Mouse (Mus musculus): Measurements from ENCODE around the gene Upp1.
"Not testable (repeated sequence)": the region's sequence is repeated elsewhere in the genome, so short reads cannot be mapped to it uniquely, and the experiment has no call there.

The Upp1 gene

GRCm38 (mm10) chr11:9118050-9118420, at the start of gene Upp1:
Gene Upp1, plus strand, starts transcription at chr11:9118103.
- DNase-seq (ENCODE audit: low spot score in 2 of 2) = no peak

GRCm38 (mm10) chr11:9076444-9076843, 41.5 kb upstream of the Upp1 start:
- DNase-seq (ENCODE audit: low spot score in 2 of 2) = no peak

DNA sequence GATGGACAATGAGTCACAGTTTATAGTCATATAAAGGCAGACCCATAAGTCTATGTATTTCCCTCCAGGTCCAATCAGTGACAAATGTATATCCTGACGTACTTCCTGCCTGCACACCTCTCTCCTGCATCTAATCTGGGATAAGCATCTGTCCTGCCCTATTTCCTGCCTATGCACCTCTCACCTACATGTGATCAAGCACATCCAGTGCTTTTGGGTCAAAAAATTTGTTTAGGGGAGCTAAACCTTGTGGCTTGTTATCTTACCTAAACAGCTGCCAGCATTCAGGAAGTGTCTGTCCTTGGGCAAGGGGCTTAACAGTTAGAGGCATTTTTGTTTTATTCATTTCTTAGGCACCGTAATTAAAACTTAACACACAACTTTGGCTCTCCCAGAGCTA, 4.7 kb upstream of the Upp1 start:
- DNase-seq (ENCODE audit: low spot score in 2 of 2) = no peak

DNA sequence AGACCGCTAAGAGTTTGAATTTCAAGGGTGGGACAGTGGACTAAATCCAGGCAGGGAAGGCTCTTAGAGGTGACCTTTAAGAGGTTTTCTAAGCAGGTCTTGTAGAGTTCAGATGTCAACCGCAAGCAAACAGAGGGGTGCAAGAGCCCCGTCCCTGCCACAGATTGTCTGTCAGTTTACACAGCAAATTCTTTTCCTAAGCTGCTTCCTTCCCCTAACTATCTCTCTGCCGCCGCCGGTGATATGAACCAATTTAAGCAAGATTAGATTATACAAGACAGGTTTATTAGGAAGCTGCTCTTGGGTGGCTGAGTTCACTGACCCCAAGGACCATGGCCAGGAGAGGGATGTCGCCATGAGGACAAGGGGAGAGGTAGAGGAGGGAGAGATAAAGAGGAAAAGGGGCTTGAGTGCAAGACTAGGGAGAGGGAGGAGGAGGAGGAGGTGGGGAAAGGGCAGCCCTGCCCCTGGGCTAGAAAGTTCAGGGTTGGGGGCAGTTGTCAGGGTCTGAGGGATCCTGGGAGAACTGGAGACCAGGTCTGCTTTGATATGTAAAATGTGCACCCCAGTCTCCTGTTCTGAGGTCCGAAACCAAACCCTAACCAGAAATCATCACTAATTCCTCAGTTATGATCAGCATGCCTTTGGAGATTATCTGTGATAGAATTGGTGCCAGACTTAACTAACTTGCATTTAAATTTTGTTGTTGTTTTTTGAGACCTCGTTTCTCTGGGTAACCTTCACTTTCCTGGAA, 2.4 kb upstream of the Upp1 start:
- DNase-seq (ENCODE audit: low spot score in 2 of 2) = no peak

- DNase-seq (ENCODE audit: low spot score in 2 of 2) = no peak
Measured at GRCm38 (mm10) chr11:9116121-9116520, 1.8 kb upstream of the Upp1 start.

- no peak for DNase-seq (ENCODE audit: low spot score in 2 of 2)
Measured at GRCm38 (mm10) chr11:9116916-9117315, 987 bp upstream of the Upp1 start.

GRCm38 (mm10) chr11:9117358-9118049, 399 bp upstream of the Upp1 start:
- no peak for DNase-seq (ENCODE audit: low spot score in 2 of 2)

DNA sequence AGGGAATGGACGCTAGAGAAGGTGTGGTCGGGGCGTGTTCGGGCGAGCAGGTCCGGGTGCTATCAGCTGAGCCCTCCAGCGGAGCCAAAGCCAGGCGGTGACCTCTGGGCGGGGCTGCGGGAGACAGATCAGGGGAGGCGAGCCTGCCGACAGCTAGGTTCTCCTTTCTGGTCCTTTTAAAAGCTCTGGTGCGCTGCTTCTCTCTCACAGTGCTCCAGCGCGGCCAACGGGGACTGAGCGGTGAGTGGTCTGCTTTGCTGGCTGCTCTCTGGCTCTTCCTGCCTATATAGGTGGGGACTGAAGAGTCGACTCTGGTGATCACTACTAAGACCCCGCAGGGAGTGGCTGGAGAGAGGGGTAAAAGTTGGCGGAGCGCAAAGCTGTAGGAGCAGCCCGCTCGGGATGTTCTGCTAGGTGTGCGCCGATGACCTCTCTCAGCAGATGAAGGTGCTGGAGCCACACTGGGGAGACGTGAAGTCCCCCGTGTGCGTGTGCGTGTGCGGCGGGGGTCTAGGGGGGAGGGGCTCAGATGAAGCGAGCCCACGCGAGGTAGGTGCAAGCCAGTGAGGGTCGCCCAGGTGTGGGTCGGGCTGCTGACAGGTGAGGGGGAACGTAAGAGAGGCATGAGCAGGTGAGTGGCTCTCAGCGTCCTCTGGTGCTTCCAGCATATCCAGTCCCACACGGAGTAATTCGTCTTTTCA, 668 bp downstream of the Upp1 start:
- peak in 1 of 2 experiments; percentile 3 for DNase-seq (ENCODE audit: low spot score in 2 of 2)

DNA sequence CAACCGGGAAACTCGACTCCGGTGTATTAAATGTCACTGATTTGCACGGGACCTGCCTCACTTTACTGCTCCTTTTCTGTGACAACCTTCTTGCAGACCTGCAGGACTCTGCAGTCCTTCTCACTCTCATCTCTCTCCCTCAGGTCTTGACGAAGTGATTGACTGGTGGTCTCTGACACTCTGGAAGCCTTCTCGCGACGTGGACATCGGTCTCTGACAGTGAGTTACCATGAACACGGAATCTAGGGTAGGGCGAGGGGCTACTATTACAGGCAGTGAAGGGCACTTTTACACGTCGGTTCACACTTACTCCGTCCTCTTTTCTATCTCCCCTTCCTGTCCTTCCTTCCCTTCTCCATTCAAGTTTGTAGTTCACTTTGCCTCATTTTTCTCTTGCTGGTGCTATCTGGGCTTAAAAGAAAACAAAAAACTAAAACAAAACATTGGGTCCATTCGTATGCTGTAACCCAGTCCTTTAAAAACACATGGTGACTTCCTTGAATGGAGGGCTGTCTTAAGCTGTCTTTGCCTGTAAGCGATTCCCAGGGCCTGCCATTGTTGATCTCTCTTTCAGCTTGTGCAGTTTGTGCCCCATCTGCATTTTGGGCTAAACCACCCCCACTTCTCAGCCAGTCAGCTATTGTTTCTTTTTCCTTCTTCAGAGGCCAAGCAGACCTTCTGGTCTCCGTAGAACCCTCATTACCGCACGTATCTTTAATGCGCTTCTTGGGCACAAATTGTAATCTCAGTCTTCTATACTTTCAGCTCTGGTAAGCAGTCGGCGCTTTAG, 1.5 kb downstream of the Upp1 start:
- DNase-seq (ENCODE audit: low spot score in 2 of 2) = no peak

GRCm38 (mm10) chr11:9122315-9122714, 4.4 kb downstream of the Upp1 start:
- no peak for DNase-seq (ENCODE audit: low spot score in 2 of 2)

- no peak for DNase-seq (ENCODE audit: low spot score in 2 of 2)
Measured at GRCm38 (mm10) chr11:9126373-9127107, 8.6 kb downstream of the Upp1 start.

- no peak for DNase-seq (ENCODE audit: low spot score in 2 of 2)
Measured at GRCm38 (mm10) chr11:9128110-9128509, 10.2 kb downstream of the Upp1 start.

GRCm38 (mm10) chr11:9129528-9129927, 11.6 kb downstream of the Upp1 start:
- DNase-seq (ENCODE audit: low spot score in 2 of 2) = no peak

GRCm38 (mm10) chr11:9131688-9132087, 13.8 kb downstream of the Upp1 start:
- DNase-seq (ENCODE audit: low spot score in 2 of 2) = no peak

DNA sequence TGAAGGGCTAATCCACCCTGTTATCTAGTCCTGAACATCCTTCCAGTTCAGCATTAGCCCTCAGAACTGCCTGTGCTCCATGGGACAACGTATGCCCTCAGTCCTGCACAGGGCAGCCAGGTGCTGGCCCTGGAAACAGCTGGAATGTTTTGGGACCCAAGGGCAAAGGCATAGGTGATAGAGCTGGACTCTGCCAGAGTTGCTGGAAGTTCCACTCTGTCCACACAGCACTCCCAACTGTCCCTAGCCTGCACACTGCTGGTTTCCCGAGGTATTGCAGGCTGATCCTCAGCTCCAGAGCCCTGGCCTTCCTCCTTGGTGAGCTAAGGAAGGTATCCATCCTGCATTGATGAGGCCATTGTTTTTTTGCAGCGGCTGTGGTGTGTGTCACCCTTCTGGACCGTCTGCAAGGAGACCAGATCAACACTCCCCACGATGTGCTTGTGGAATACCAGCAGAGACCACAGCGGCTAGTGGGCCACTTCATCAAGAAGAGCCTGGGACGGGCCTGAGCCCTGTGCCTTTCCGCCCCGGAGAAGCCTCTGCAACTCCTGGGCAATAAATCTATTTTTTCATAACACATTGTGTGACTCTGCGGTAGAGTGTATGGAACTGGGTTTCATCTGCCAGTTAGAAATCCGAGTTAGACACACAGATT, 17.8 kb downstream of the Upp1 start:
- DNase-seq (ENCODE audit: low spot score in 2 of 2) = no peak

GRCm38 (mm10) chr11:9136471-9136870, 18.6 kb downstream of the Upp1 start:
- peak; percentile 21 to 32 for DNase-seq (ENCODE audit: low spot score in 2 of 2)

DNA sequence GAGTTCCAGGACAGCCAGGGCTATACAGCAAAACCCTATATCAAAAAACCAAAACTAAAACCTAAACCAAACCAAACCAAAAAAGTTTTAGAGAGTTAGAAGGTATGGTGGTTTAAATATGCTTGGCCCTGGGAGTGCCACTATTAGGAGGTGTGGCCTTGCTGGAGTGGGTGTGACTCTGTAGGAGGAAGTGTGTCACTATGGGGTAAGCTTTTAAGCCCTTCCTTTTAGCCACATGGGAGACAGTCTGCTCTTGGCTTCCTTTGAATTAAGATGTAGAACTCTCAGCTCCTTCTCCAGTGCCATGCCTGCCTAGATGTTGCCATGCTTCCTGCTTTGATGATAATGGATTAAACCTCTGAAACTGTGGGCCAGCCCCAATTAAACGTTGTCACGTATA, 27.2 kb downstream of the Upp1 start:
- no peak for DNase-seq (ENCODE audit: low spot score in 2 of 2)

- no peak for DNase-seq (ENCODE audit: low spot score in 2 of 2)
Measured at GRCm38 (mm10) chr11:9146115-9146514, 28.2 kb downstream of the Upp1 start.

DNA sequence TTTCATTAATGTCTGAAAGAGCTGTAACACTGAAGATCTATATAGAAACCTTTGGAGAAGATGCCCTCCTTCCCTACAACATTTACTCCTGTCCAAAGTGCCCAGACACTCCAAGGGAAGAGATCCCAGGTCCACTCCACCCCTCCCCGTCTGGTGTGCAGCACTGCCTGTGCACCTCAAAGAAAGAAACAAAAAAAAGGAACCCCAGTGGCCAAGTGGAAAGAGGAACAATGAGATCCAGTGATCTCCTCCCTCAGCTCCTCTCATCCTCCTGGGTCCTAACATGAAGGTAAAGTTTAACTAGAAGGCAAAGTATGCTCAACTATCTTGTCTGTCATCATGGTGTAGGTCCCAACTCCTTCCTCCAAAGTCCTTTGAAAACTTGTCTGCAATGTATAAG, 28.8 kb downstream of the Upp1 start:
- no peak for DNase-seq (ENCODE audit: low spot score in 2 of 2)

GRCm38 (mm10) chr11:9148206-9148605, 30.3 kb downstream of the Upp1 start:
- no peak for DNase-seq (ENCODE audit: low spot score in 2 of 2)

- DNase-seq (ENCODE audit: low spot score in 2 of 2) = not testable (repeated sequence)
Measured at GRCm38 (mm10) chr11:9150403-9150802, 32.5 kb downstream of the Upp1 start.

Measured in natural killer cell, adult 2 months (primary cell).